Mouse (Mus musculus) urinary bladder, postnatal 4 days (tissue): Measurements from ENCODE around the gene Cfap46.

Experiments used
- DNase-seq, 2 experiments: peaks; one replicate each; pipeline ENCODE4 v3.0.0; 2021 to 2022; ENCODE audit warnings: low spot score in 2 of 2

The Cfap46 gene

DNA sequence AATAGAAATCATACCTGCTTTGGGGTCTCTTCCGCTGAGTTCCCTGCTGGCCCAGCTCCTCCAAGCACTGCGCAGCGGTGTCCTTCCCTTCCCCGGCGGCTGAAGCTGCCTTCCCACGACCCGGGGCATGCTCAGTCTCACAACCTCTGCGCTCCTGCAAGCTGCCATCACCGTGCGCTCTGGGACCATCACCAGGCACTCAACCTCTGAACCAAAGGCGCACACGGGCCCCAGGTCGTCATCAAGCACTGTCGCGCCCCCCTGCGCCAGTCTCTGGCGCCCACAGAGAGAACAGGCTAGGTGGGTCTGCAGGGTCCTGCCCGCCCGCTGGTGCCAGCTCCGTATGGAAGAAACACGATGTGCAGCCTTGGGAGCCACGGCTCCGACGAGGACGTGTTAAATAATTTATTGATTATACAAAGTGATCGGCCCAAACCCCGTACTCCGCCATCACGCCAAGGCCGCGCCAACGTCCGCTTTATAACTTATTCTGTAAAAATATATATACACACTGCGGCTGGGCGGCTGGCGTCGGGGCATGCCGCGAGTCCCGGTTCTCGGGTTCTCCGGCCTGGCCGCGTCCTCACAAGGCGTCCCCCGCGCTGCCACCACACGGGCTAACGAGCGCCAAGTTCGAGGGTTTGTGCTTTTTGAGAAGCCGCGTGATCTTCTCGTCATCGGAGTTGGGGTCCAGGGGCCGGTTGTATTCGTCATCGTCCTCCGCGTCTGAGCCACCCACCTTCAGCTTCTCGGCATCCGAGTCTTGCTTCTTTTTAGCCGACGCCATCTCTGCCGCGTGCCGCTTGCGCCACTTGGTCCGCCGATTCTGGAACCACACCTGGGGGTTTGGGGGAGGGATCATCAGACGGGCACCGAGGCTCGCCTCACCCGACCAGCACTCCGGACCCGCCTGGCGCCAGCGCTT is 102.5 kb downstream of the Cfap46 start:
- no peak for DNase-seq

DNA sequence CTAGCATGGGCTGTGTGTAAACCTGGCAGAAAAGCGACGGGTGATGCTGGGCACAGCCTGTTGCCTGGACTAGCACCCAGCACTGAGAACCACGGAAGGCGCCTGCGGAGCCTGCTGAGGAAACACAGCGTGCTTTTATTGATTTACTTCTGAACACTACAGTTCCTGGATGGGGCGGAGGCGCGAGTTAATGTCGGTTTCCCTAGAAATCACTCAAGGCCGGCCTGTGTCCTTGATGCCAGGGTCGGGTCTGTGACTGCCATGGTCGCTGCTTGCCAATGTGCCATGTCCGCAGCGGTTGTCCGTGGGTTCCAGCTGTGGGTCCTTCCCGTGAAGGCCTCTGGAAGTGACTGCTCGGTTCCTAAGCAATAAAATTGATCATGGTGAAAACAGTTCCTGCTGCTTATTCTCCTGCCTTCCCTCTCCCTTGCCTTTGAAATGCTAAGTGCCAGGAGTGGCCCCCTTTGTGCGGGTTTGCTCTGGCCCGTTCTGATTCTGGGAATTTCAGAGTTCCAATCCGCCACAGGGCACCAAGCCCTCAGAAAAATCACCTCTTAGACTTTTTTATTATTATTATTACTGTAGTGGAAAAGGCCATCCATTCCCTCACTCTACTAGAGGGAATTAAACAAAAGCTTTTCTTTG is 104.2 kb downstream of the Cfap46 start:
- no peak for DNase-seq

DNA sequence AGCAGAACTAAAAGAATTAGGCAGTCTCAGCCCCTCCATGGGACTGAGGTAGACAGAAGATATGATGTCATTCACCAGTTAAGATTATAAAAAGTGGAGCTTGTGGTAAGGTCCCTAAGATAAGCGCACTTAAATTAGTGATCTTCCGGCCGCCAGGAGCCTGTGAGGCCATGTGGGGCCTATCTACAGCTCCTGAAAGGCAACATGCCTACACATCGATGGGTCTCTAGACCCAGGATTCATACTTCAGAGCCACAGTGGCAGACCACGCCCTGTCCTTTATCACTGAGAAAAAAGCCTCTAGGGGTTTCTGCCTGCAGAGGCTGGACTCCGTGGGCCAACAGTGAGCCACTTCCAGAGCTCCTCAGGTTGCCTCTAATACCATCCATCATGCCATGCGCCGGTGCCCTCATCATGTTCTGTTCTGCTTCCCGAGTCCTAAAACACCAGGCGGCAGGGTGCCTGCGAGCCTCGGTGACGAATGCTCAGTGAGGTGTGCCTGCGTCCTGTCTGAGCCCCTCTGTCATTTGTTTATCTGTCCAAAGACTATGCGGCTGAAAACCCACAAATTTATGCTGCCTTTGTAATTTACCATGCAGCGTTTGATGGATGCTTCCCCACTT is 107.4 kb downstream of the Cfap46 start:
- DNase-seq = no peak

DNA sequence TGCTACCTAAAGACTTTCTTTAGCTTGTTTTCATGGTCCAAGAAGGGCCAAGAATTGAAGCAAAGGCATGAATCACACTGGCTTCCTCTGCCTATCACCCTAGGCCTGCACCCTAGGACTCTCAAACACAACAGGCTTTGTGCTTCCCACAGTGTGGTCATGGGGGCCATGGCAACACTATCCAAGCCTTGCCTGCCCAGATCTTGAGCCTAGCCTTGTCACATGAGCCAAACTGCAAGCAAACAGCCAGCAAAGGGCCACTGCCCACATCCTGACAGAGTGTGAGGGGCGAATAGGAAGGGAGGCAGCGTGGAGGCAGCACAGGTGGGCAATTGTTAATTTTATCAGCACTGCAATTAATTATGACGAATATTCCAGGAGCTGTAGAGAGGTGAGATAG is 111.0 kb downstream of the Cfap46 start:
- no peak for DNase-seq

DNA sequence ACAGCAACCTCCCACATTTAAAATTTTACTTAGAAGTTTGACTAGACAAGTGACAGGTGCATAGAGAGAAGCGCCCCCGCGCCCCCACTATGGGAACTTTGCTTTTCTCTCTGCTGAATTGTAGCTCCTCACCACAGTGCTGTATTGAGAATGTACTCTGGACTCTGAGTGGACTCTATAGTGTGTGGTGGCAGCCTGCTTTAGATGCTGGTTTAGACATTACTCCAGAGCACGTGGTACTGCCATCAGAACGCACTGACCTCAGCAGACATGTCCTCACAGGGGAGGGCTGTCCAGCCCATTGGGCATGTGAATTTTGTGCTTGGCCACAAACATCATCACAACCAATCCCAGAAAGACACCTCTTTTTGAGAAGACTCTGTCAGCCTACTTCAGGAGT is 112.8 kb downstream of the Cfap46 start:
- no peak for DNase-seq

DNA sequence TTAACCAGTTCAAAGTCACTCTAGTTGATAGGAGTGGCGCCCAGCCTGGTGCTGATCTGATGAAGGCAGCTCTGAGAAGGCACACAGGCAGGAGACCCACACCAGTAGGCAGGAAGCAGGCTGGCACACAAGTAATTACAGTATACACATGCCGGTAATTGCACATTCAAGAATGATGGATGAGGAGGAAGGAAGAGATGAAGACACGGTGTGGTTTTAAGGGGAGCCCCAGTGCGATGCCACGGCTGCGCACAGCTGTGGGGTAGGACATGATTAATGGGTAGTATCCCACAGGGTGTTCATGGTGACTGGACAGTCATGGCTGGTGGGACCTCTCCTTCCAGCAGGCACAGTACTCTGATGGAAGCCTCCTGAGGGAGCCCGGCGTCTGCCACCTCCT is 117.1 kb downstream of the Cfap46 start:
- DNase-seq = no peak

DNA sequence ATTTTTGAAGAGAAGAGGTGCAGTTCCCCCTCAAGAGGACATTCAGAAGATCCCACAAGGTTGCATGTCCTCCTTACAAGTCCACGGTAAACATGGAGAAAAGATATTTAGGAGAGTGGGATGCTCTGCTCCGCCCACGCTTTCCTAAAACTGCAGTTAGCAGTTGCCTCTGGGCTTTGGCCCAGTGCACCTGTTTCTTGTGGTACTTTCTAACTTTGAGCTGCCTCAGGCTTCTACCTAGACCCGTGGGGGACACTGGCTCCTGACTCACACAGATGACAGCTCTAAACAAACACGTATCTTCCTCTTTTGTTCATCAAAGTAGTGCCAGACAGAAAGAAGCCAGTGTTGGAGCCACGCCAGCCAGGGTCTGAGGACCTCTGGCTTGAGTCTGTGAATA is 117.6 kb downstream of the Cfap46 start:
- no peak for DNase-seq

DNA sequence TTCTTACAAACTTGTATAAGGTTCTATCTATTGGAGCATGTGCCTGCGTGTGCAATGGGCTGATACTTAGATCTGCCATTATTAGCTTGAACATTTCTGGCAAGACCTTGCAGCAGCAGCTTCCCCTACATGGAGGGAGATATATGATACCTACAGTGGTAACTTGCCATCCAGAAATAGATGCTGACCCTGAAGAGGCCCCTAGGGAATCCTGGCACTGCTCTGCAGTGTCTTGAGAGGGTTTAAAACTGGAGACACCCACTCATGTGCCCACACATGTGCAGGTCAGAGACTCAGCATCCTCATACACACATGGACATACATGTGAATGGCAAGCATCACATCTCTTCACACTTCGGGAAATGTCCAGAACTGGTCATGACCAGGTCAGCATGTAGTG is 119.5 kb downstream of the Cfap46 start:
- no peak for DNase-seq

DNA sequence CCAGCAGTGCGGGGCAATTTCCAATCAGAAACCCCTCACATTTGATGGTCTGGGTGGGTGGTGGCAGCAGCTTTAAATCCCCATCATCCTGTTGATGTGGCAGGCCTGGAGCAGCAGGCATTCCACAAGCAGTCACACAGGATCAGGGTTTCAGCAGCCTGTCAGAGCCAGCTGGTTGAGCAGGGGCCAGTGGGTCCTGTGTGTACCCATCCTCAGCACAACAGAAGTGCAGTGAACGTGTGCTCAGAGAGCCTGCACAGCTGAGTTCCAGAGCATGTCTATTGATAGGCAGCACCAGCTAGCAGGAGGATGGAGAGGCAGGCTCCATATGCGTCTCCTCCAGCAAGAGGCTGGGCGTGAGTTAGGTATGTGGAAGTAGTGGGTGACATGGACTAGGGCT is 120.2 kb downstream of the Cfap46 start:
- no peak for DNase-seq

DNA sequence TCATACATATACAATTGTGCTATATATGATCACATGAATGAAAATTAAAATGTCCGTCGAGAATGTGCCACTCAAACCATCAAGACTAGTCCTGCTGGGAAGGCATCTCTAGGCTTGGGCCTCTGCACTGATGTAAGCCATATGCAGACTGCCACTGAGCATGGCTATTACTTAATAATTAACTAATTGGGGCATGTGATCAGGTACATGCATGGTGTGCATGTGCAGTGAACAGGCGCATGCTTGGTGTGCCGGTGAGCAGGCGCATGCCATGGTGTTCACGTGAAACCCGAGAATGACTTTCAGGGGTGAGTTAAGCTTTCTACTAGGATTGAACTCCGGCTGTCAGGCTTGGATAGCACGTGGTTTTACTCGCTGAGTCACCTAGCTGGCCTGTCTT is 124.0 kb downstream of the Cfap46 start:
- no peak for DNase-seq

DNA sequence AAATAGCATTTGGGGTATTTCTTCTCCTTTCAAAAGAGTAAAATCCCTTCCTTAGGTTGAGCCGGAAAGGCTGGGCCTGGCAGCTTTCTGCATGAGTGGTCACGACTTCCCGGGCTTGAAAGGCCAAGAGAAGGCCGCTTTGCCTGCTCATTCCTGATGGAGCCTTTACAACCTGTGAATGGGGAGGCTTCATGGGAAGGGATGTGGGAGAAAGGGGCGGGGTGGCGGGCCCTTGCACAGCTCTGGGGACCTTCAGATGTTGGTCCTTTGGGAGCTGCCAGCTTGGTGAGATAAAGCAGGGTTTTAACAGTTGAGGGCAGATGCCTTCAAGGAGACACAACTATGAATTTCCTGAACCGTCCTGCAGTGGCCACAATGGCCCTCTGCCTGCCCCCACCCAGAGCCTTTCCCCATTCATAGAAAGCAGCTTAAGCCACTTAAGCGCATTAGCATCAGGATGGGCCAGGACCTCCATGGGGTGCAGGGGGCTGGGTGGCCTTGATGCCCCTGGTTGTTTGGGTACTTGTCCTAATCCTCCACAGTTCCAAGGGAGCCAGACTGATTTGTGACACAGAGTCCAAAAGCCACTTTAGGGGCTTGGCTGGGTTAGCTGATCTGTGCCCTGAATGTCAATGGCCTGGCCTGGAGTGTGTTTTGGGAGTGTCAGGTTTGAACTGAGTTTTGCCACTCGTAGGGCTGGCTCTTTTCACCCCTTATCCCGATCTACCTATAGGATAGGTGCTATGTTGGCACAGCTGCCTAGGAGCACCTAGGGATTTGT is 126.7 kb downstream of the Cfap46 start:
- DNase-seq = no peak

DNA sequence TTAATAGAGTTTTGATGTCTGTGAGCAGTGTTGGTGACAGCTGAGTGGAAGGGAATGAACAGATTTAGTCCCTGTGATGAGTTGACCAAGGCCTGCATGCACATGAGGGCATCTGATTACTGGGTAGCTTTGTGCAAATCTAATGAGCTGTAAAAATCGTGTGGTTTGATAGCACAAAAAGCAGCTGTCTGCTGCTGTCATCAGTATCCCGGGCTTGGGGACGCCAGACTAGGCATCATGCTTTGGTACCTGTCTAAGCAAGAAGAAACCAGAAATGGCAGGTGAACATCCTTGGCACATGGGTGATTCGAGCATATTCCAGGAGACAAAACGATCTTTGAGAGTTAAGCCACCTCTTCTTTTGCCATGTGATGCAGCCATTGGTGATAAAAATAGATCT is 127.3 kb downstream of the Cfap46 start:
- DNase-seq = no peak

DNA sequence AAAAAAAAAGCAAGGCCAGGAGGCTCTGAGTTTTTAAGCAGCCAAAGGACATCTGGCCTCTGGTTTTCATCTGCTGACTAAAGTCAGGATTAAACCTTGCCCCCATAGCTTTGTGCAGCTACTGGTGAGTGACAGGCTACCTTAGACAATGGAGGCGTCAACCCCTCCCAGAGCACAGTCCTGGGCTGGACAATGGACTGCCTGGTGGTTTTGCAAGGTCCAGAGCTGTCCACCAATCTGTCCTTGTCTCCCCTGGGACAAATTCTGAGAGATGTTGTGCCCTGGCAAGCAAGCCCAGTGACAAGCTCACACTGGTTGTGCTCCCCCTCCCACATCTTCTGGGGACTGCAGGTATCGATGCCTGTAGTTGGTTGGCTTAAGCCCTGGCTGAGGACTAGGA is 132.1 kb downstream of the Cfap46 start:
- no peak for DNase-seq
